Mouse (Mus musculus): Measurements from ENCODE around the gene Rptor. TPM values are rescaled to one million over a fixed set of nuclear protein-coding genes. Genes with fewer than 3 reads are reported as not detected.

The Rptor gene
- polyA plus RNA-seq, 1 experiment from 2014 or later, result 4.9 TPM

DNA sequence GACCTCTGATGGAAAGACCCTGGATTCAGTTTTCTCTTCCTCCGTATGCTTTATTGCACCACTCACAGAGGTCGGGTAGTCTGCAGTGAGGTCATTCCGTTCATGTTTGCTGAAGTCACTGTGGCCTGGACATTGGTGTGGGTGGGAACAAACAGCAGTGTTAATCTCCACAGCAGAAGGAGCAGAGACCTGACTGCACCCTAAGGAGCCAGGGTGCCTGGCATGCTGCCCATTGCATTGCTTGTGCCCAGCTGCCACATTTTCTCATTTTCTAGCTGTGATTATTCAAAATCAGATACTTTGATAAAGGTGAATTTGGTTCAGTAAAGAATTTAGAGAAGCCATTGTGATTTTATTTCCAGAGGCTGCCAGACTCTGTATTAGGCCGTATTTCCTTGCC, 72.1 kb downstream of the Rptor start:
- WGBS (ENCODE audit: insufficient replicate concordance), result 74% methylated on average over 4 of the region's 4 CpGs
- Histone ChIP-seq H3K36me3 (replicated peaks) (0 out of 2 replicates have a peak, but pooled peaks cover 5% of the 10 kb centered on the region), H3K9me3 (replicated peaks) (no peaks in the 10 kb centered on the region), H3K27me3 (no peaks in the 10 kb centered on the region), H3K4me3 (replicated peaks) (no peak overlapping the region), H3K4me1 (replicated peaks) (peaks cover 65% of the 10 kb centered on the region), H3K9ac (no peak overlapping the region), H3K4me2 (no peak overlapping the region), H3K27ac (replicated peaks) (no peak overlapping the region)
- no peak for ATAC-seq (ENCODE audit: insufficient read depth)

DNA sequence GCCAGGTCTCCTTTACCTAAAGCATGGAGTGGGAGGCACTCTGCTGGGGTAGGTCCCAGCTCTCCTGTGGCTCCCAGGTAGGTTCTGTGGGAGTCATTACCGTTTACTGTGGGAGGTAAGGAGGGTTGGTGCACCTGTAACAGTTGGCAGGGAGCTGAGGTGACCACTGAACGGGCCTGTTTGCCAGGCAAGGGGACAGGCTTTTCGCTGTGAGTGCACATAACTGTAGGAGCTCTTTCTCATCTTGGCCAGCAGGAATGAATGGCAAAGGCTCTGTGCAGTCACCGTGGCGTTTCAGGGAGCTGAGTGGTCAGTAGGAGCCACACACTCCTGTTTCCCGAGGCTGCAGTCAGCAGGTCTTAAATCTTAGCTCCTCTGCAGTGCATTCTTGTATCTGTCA, 72.8 kb downstream of the Rptor start:
- WGBS (ENCODE audit: insufficient replicate concordance), result 74% methylated on average over 6 of the region's 6 CpGs
- no peak overlapping the region for H3K9ac ChIP-seq
- 0 out of 2 replicates have a peak, but pooled peaks cover 5% of the 10 kb centered on the region for H3K36me3 ChIP-seq (replicated peaks)
- H3K4me1 ChIP-seq (replicated peaks), result peaks cover 58% of the 10 kb centered on the region
- H3K4me3 ChIP-seq (replicated peaks), result no peak overlapping the region
- no peaks in the 10 kb centered on the region for H3K27me3 ChIP-seq
- no peak overlapping the region for H3K4me2 ChIP-seq
- H3K9me3 ChIP-seq (replicated peaks), result no peaks in the 10 kb centered on the region
- H3K27ac ChIP-seq (replicated peaks), result no peak overlapping the region
- ATAC-seq (ENCODE audit: insufficient read depth), result no peak

DNA sequence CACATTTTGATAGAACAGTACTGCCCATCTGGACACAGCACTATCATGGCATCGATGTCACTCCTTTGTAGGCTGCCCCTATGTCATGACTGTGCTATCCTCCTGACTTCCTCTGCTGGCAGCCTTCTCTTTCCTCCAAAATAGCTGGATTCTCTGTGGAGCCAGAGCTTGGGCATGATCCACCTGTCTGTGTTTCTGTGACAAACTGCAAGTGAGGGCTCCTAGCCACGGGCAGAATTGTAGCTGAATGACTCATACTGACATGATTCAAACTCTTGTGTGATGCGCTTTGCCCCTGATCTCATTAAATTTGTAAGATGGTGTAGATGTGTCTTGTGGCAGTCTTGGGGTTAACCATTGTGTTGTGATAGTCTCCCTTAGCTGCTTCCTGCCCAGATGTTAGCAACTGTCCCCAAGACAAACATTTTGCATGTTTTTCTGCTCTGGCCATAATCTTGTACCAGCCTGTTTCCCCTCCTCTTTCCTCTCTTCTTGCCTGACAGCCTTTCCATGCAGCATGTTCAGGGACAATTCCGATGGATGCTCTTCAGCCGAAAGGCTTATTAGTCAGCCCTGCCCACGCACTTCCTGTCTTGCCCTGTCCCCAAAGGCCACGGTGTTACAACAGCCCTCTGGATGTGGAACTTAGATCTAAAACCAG, 74.2 kb downstream of the Rptor start:
- H3K4me1 ChIP-seq (replicated peaks), result peaks cover 45% of the 10 kb centered on the region
- H3K36me3 ChIP-seq (replicated peaks), result 0 out of 2 replicates have a peak, but pooled peaks cover 5% of the 10 kb centered on the region
- no peak overlapping the region for H3K4me3 ChIP-seq (replicated peaks)
- H3K27me3 ChIP-seq, result no peaks in the 10 kb centered on the region
- 30% methylated on average over 7 of the region's 7 CpGs for WGBS (ENCODE audit: insufficient replicate concordance)
- ATAC-seq (ENCODE audit: insufficient read depth), result no peak
- no peak overlapping the region for H3K27ac ChIP-seq (replicated peaks)
- no peak overlapping the region for H3K9ac ChIP-seq
- no peak overlapping the region for H3K4me2 ChIP-seq
- H3K9me3 ChIP-seq (replicated peaks), result no peaks in the 10 kb centered on the region

DNA sequence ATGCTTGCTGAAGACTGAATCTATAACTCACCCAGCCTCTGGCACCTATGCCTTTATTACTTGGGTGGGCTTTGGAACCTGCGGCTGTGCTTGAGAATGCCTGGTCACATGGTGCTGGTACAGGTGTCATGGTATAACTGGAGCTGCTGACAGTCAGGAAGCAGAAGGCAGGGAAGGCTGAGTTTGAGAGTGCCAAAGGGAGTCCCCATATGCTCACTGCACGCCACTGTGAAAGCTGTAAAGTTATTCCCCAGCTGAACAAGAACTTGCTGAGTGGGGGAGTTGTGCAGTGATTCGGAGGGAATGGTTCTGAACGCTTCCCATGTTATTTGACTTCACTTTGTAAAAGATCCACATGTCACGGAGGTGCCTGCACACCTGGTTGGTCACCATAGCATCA, 75.7 kb downstream of the Rptor start:
- Histone ChIP-seq H3K27ac (replicated peaks) (no peak overlapping the region), H3K4me1 (replicated peaks) (peaks cover 33% of the 10 kb centered on the region), H3K9me3 (replicated peaks) (no peaks in the 10 kb centered on the region), H3K36me3 (replicated peaks) (0 out of 2 replicates have a peak, but pooled peaks cover 5% of the 10 kb centered on the region), H3K9ac (no peak overlapping the region), H3K4me2 (no peak overlapping the region), H3K27me3 (no peaks in the 10 kb centered on the region), H3K4me3 (replicated peaks) (no peak overlapping the region)
- 82% methylated on average over 5 of the region's 5 CpGs for WGBS (ENCODE audit: insufficient replicate concordance)
- no peak for ATAC-seq (ENCODE audit: insufficient read depth)

DNA sequence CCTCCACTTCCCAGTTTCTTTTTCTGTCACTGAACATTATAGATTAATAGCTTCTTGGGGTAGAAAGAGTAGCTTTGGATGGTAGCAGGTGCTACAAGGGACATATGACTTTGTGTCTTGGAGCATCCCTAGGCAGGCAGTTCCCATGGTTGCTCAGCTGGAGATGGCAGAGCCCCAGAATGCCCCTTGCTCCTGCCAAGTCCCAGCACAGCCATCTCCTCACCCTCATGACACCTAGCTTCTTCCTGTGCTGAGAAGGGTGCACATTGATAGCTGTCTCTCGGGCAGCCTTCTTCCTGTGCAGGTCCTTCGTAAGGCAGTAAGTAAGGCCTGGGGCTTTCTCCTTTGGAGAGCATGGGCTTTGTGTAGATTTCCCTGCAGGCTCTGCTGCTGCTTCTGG, 78.0 kb downstream of the Rptor start:
- ATAC-seq (ENCODE audit: insufficient read depth), result no peak
- 71% methylated on average over 2 of the region's 2 CpGs for WGBS (ENCODE audit: insufficient replicate concordance)
- no peaks in the 10 kb centered on the region for H3K27me3 ChIP-seq
- H3K9me3 ChIP-seq (replicated peaks), result no peaks in the 10 kb centered on the region
- H3K4me2 ChIP-seq, result no peak overlapping the region
- no peaks in the 10 kb centered on the region for H3K36me3 ChIP-seq (replicated peaks)
- H3K4me3 ChIP-seq (replicated peaks), result no peak overlapping the region
- H3K4me1 ChIP-seq (replicated peaks), result peaks cover 41% of the 10 kb centered on the region
- H3K27ac ChIP-seq (replicated peaks), result no peak overlapping the region
- H3K9ac ChIP-seq, result no peak overlapping the region

DNA sequence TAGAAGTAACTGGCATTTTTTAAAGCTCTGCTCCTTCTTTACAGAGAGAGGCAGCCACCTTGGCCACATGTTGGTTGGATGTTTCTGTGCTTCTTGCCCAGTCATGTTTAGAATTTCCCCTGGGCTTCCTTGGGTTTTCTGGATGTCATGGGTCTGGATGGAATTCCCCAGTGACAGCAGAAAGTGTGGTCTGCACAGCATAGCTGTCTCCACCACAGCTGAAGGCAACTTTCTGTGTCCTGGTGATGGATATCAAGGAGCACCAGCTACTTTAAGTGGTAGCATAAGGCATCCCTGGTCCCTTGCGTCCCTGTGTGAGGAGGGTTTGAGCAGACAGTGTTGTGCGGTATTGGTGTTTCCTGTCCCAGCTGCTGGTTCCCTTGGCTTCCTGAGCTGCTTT, 79.6 kb downstream of the Rptor start:
- WGBS (ENCODE audit: insufficient replicate concordance), result 67% methylated on average over 2 of the region's 2 CpGs

DNA sequence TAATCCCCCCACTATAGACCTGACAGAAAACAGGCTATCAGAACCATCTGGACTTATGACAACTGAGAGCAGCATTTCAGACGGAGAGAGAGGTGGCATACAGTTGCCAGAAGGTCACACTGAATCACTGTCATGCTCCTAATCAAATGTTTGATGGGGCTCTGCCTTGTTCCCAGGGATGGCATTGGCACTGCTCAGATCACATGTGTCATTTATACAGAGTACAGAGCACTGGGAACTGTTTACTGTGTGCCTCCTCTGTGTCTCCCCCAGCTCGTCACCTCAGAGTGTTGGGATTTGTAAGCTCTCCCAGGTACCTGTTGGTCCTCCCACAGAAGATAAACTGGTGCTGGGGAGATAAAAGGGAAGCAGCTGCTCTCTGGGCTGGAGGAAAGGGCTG, 81.1 kb downstream of the Rptor start:
- Histone ChIP-seq H3K9me3 (replicated peaks) (no peaks in the 10 kb centered on the region), H3K27ac (replicated peaks) (no peak overlapping the region), H3K27me3 (no peaks in the 10 kb centered on the region), H3K4me2 (no peak overlapping the region), H3K9ac (no peak overlapping the region), H3K36me3 (replicated peaks) (no peaks in the 10 kb centered on the region), H3K4me1 (replicated peaks) (peaks cover 25% of the 10 kb centered on the region; the same call in 1 of the 2 replicates), H3K4me3 (replicated peaks) (no peak overlapping the region)
- 35% methylated on average over 2 of the region's 2 CpGs for WGBS (ENCODE audit: insufficient replicate concordance)
- no peak for ATAC-seq (ENCODE audit: insufficient read depth)

More for the DNA sequence above, 79.6 kb downstream of the Rptor start:
- H3K27ac ChIP-seq (replicated peaks), result no peak overlapping the region
- H3K4me1 ChIP-seq (replicated peaks), result peaks cover 26% of the 10 kb centered on the region; the same call in 1 of the 2 replicates
- no peak overlapping the region for H3K4me3 ChIP-seq (replicated peaks)
- no peak overlapping the region for H3K4me2 ChIP-seq
- H3K27me3 ChIP-seq, result no peaks in the 10 kb centered on the region
- no peak overlapping the region for H3K9ac ChIP-seq
- ATAC-seq (ENCODE audit: insufficient read depth), result no peak
- H3K9me3 ChIP-seq (replicated peaks), result no peaks in the 10 kb centered on the region
- no peaks in the 10 kb centered on the region for H3K36me3 ChIP-seq (replicated peaks)

DNA sequence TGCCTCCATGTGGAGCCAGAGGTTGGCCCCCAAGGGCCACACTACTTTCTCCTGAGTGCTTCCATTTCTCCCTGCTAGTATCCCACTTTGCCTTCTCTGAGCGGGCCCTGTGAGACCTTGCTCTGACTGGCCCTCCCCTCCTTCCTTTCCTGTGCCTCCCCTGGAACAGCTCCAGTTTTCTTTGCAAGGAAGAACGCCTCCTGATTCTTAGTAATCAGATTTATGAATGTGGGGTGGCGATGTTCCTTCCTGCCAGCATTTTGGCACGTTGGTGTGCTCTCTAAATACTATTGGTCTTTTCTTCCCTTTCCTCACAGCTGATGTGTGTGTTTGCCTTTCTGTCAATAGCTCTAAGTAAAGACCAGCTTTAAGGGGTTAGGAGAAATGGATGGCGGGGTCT, 82.8 kb downstream of the Rptor start:
- WGBS (ENCODE audit: insufficient replicate concordance), result 55% methylated on average over 5 of the region's 5 CpGs
- no peak overlapping the region for H3K4me3 ChIP-seq (replicated peaks)
- no peaks in the 10 kb centered on the region for H3K9me3 ChIP-seq (replicated peaks)
- no peak overlapping the region for H3K4me2 ChIP-seq
- no peak for ATAC-seq (ENCODE audit: insufficient read depth)
- H3K27me3 ChIP-seq, result no peaks in the 10 kb centered on the region
- H3K4me1 ChIP-seq (replicated peaks), result peaks cover 25% of the 10 kb centered on the region; the same call in 1 of the 2 replicates
- H3K27ac ChIP-seq (replicated peaks), result no peak overlapping the region
- no peaks in the 10 kb centered on the region for H3K36me3 ChIP-seq (replicated peaks)
- H3K9ac ChIP-seq, result no peak overlapping the region

DNA sequence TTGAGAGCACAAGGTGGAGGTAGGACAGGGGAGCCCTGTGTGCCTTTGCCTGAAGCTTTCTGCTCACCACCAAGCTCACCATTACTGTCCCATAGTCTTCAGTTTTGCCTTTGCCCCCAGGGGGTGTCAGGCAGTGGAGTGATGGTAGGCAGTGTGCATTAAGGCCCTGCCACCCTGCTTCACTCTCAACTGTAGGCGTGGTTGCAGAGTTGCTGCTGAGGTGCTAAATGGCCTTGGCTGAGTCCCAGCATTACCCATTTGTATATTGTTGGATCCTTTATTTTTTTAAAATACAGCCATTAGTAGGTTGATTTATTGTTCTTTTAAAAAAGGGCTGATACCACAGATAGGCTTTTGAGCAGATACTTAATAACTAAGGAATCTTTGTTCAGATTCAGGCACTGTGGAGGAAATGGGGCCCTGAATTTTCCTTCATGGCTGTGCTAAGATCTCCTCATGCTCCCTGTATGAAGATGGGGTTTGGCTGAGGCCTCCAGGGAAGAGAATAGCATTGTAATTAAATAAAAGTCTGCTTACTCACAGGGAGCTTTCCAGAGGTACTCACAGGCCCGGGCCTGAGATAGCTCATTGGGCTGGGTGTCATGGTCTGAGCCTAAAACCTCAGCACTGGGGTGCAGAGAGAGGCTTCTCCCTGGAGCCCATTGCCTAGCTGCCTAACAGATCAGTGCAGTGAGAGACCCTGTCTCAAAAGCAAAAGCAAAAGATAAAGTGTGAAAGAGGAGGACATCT, 83.4 kb downstream of the Rptor start:
- Histone ChIP-seq H3K9me3 (replicated peaks) (no peaks in the 10 kb centered on the region), H3K4me2 (no peak overlapping the region), H3K27ac (replicated peaks) (no peak overlapping the region), H3K36me3 (replicated peaks) (no peaks in the 10 kb centered on the region), H3K4me3 (replicated peaks) (no peak overlapping the region), H3K27me3 (no peaks in the 10 kb centered on the region), H3K4me1 (replicated peaks) (peaks cover 25% of the 10 kb centered on the region; the same call in 1 of the 2 replicates), H3K9ac (no peak overlapping the region)
- WGBS (ENCODE audit: insufficient replicate concordance), result 75% methylated on average over 2 of the region's 2 CpGs
- no peak for ATAC-seq (ENCODE audit: insufficient read depth)

DNA sequence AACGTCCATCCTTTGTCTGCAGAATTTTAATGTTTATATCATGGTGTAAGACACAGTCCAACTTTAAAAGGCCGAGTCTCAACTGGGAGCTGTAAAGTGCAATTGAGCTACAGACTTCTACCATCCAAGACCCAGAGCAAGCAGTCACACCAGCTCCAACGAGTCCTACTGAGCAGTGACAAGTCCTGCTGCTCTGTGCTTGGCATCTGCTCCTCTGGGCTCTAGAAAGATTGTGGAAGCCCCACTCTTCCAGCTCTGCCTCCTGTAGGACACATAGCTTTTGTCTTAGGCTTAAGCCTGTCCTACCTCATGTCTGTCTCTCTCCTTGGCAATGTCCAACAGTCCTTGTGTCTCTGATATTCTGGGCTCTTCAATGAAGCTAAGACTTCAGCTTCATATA, 84.6 kb downstream of the Rptor start:
- Histone ChIP-seq H3K4me1 (replicated peaks) (peaks cover 25% of the 10 kb centered on the region; the same call in 1 of the 2 replicates), H3K27me3 (no peaks in the 10 kb centered on the region), H3K4me3 (replicated peaks) (no peak overlapping the region), H3K9me3 (replicated peaks) (no peaks in the 10 kb centered on the region), H3K4me2 (no peak overlapping the region), H3K27ac (replicated peaks) (no peak overlapping the region), H3K36me3 (replicated peaks) (no peaks in the 10 kb centered on the region), H3K9ac (no peak overlapping the region)
- WGBS (ENCODE audit: insufficient replicate concordance), result 63% methylated on average over 3 of the region's 3 CpGs
- no peak for ATAC-seq (ENCODE audit: insufficient read depth)

DNA sequence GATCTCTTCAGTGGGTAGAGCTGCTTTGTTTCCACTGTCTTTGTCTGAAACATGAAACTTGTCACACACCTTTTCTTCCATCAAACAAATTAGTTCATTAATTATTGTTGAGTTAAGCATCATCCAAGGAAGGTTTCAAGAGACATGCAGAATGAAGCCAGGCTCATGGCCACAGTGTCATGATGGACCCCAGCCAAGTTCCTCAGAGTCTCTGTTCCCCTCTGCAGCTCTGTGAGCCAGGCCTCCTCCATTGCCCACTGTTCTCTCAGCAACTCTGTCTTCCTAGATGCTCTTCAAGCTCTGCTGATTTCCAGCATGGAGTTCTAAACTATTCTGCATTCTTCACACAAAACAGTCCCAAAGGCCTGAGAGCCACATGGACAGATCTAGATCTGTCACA, 85.3 kb downstream of the Rptor start:
- no peak overlapping the region for H3K9ac ChIP-seq
- H3K4me2 ChIP-seq, result no peak overlapping the region
- H3K27ac ChIP-seq (replicated peaks), result no peak overlapping the region
- no peaks in the 10 kb centered on the region for H3K36me3 ChIP-seq (replicated peaks)
- no peaks in the 10 kb centered on the region for H3K9me3 ChIP-seq (replicated peaks)
- H3K4me1 ChIP-seq (replicated peaks), result peaks cover 25% of the 10 kb centered on the region; the same call in 1 of the 2 replicates
- ATAC-seq (ENCODE audit: insufficient read depth), result no peak
- H3K4me3 ChIP-seq (replicated peaks), result no peak overlapping the region
- H3K27me3 ChIP-seq, result no peaks in the 10 kb centered on the region
